Mouse (Mus musculus) erythroblast, embryonic 14.5 days (primary cell): ENCODE measurements around the gene Gpn2. TPM values are rescaled to one million over a fixed set of nuclear protein-coding genes. Genes with fewer than 3 reads are reported as not detected.

Experiments used
- H3K27me3 ChIP-seq: 2 replicates; pipeline ENCODE4 v1.6.1; 2012; ENCODE audit warnings: inconsistent platforms; ENCODE audit not compliant: control insufficient read depth
- H3K36me3 ChIP-seq: 2 replicates; pipeline ENCODE4 v1.6.1; 2012; ENCODE audit warnings: mild to moderate bottlenecking, inconsistent platforms; ENCODE audit not compliant: control insufficient read depth
- H3K4me1 ChIP-seq: 2 replicates; pipeline ENCODE4 v1.6.1; 2012; ENCODE audit warnings: inconsistent platforms; ENCODE audit not compliant: control insufficient read depth
- H3K4me3 ChIP-seq: replicated peaks from 2 replicates; pipeline ENCODE3; 2012; ENCODE audit warnings: moderate library complexity, mild to moderate bottlenecking, inconsistent platforms
- H3K9me3 ChIP-seq: 2 replicates; pipeline ENCODE4 v1.6.1; 2012; ENCODE audit warnings: low read length, inconsistent platforms, mixed read lengths; ENCODE audit not compliant: control insufficient read depth
- GATA1 ChIP-seq: IDR thresholded peaks from 2 replicates; pipeline ENCODE4 v1.6.1; 2012; ENCODE audit warnings: low read length, inconsistent platforms, mixed read lengths
- TAL1 ChIP-seq: IDR thresholded peaks from 3 replicates; pipeline ENCODE4 v1.6.1; 2012; ENCODE audit warnings: low read length, inconsistent platforms, mixed read lengths
- polyA plus RNA-seq: library from polyadenylated mRNA; stranded (reverse); fragments of >175 nt; gene quantifications from 2 replicates; pipeline ENCODE4 v1.2.3, GENCODE M21; 2012

Gpn2 gene
- polyA plus RNA-seq, 1 experiment = 4.2 TPM

- H3K36me3 ChIP-seq = no peaks in the 10 kb centered on the region
- peaks cover 24% of the 10 kb centered on the region for H3K4me1 ChIP-seq
- no peak for TF ChIP-seq GATA1
- peak overlapping the region; percentile 67 for H3K4me3 ChIP-seq
- no peaks in the 10 kb centered on the region for H3K9me3 ChIP-seq
- peaks cover 9% of the 10 kb centered on the region for H3K27me3 ChIP-seq
Observed at GRCm38 (mm10) chr4:133633332-133634042, 49.3 kb downstream of the Gpn2 start.

- H3K4me1 ChIP-seq = peaks cover 24% of the 10 kb centered on the region
- peak overlapping the region; percentile 67 for H3K4me3 ChIP-seq
- H3K27me3 ChIP-seq = peaks cover 9% of the 10 kb centered on the region
- no peaks in the 10 kb centered on the region for H3K9me3 ChIP-seq
- H3K36me3 ChIP-seq = no peaks in the 10 kb centered on the region
- no peak for TF ChIP-seq GATA1
- TF ChIP-seq TAL1 = no peak
Observed at GRCm38 (mm10) chr4:133634043-133634410, 49.9 kb downstream of the Gpn2 start.

Other genes with a start within 250 kb of the Gpn2 start
- 23.1 and 24.0 TPM in 2 replicates for gene Wdtc1, start 230.9 kb upstream of the Gpn2 start, polyA plus RNA-seq
- 3.7 and 3.8 TPM in 2 replicates for gene Slc9a1, start 214.7 kb upstream of the Gpn2 start, polyA plus RNA-seq
- not detected in 2 replicates for gene Tent5b, start 104.2 kb upstream of the Gpn2 start, polyA plus RNA-seq
- gene Trnp1, start 85.8 kb upstream of the Gpn2 start, polyA plus RNA-seq = not detected in 2 replicates
- gene Kdf1, start 65.4 kb upstream of the Gpn2 start, polyA plus RNA-seq = not detected in 2 replicates
- 24.0 and 28.9 TPM in 2 replicates for gene Nudc, start 38.4 kb upstream of the Gpn2 start, polyA plus RNA-seq
- not detected in 2 replicates for gene Nr0b2, start 31.0 kb upstream of the Gpn2 start, polyA plus RNA-seq
- gene Gpatch3, start 9.6 kb upstream of the Gpn2 start, polyA plus RNA-seq = 1.2 and 1.6 TPM in 2 replicates
- gene Sfn, start 17.8 kb downstream of the Gpn2 start, polyA plus RNA-seq = 0.06 and 0.22 TPM in 2 replicates
- 0.25 and 0.43 TPM in 2 replicates for gene Zdhhc18, start 65.8 kb downstream of the Gpn2 start, polyA plus RNA-seq
- gene Pigv, start 88.3 kb downstream of the Gpn2 start, polyA plus RNA-seq = 1.6 and 2.0 TPM in 2 replicates
- 2.3 and 2.6 TPM in 2 replicates for gene Arid1a, start 172.4 kb downstream of the Gpn2 start, polyA plus RNA-seq